Mouse (Mus musculus) adrenal gland, adult 2 months (tissue): ENCODE data around the gene Kidins220. TPM values are rescaled to one million over a fixed set of nuclear protein-coding genes. Genes with fewer than 3 reads are reported as not detected.
A peak's percentile ranks its signal among the peaks of the same experiment; 100 is the strongest.

ENCODE experiments used
- DNase-seq: peaks from one replicate; pipeline ENCODE4 v3.0.0; 2021
- polyA plus RNA-seq: library from polyadenylated mRNA; depleted of rRNA; stranded (reverse); fragments of >200 nt; gene quantifications from 2 replicates; pipeline ENCODE4 v1.2.3, GENCODE M21; 2012; rRNA removed
- total RNA-seq, 2 experiments: library from RNA; stranded (reverse); gene quantifications; 2 replicates each; pipeline ENCODE4 v1.2.3; 2021

Kidins220 gene
- total and polyA plus RNA-seq, 3 experiments: 90.9 to 112 (median 111) TPM

GRCm38 (mm10) chr12:25109971-25110681, 135.4 kb downstream of the Kidins220 start:
- peak; percentile 93 for DNase-seq

GRCm38 (mm10) chr12:25110682-25111078, 136.0 kb downstream of the Kidins220 start:
- DNase-seq: peak; percentile 72

Other genes with a start within 250 kb of the Kidins220 start
- gene Mboat2, start 144.0 kb upstream of the Kidins220 start, total RNA-seq: 10 to 100 TPM; 12.5 to 23.0 TPM
- 3.5 and 4.2 TPM in 2 replicates for gene Mboat2, start 144.0 kb upstream of the Kidins220 start, polyA plus RNA-seq
- 100 to 1,000 TPM; 314 to 605 TPM for gene Id2, start 122.2 kb downstream of the Kidins220 start, total RNA-seq
- 408 and 447 TPM in 2 replicates for gene Id2, start 122.2 kb downstream of the Kidins220 start, polyA plus RNA-seq